8 mouse cellular contexts compared by ENCODE assay signal in genomic region chr8:122475580-122476320, GRCm38 (mm10). TPM values are rescaled to one million over a fixed set of nuclear protein-coding genes. Genes with fewer than 3 reads are reported as not detected.
DNase-seq lines count a peak whose midpoint lies in the region; ATAC-seq and TF ChIP-seq lines count a peak whose summit lies in the region.

TSS of gene Rnf166 (minus strand) at chr8:122476064.
TSS of gene Ctu2 (plus strand) at chr8:122476143.

- peak within 1 kb of the TSS; percentile 86 for H3K9ac ChIP-seq in CH12.LX (ENCODE audit: insufficient read depth, low read depth)
- H3K9ac ChIP-seq in forebrain, embryonic 13.5 days = peak within 1 kb of the TSS; percentile 94
- H3K9ac ChIP-seq in liver, postnatal 0 days (replicated peaks) = peak within 1 kb of the TSS; percentile 83
- peak within 1 kb of the TSS; percentile 91 for H3K9ac ChIP-seq in neural tube, embryonic 14.5 days (replicated peaks; ENCODE audit: low read depth, low read length)

- dilution Hi-C loops in CH12.LX (cut with MboI; ENCODE audit: extremely low pct_ligation_motif_present, extremely low pct_unique_long_range_greater_than_20kb, low sequenced_read_pairs) = no loop called here

- no peaks in the 10 kb centered on the region for H3K27me3 ChIP-seq in CH12.LX (replicated peaks)
- no peaks in the 10 kb centered on the region for H3K27me3 ChIP-seq in forebrain, embryonic 13.5 days
- H3K27me3 ChIP-seq in liver, postnatal 0 days (ENCODE audit: insufficient read depth, low read length) = no peaks in the 10 kb centered on the region
- H3K27me3 ChIP-seq in neural tube, embryonic 14.5 days (ENCODE audit: control insufficient read depth, insufficient read depth, low read length) = no peaks in the 10 kb centered on the region

- TF ChIP-seq CTCF in CH12.LX (conservative IDR thresholded peaks at IDR 0.05 in 1 of 2, IDR thresholded peaks at IDR 0.05 in 1 of 2; ENCODE audit: low read depth in 2 of 2, low read length in 2 of 2) = no peak
- TF ChIP-seq CTCF in liver, postnatal 0 days (IDR thresholded peaks at IDR 0.05; ENCODE audit: low read depth) = no peak

- TF ChIP-seq POLR2A in CH12.LX (IDR thresholded peaks at IDR 0.05; ENCODE audit: low read depth, low read length) = peak; percentile 70

- H3K36me3 ChIP-seq in CH12.LX (replicated peaks in 1 of 2; ENCODE audit: control insufficient read depth in 1 of 2, insufficient read depth in 1 of 2, low read length in 1 of 2) = peaks cover 35 to 65% of the 10 kb centered on the region in 2 experiments
- peaks cover 52% of the 10 kb centered on the region for H3K36me3 ChIP-seq in forebrain, embryonic 13.5 days (ENCODE audit: poor library complexity, severe bottlenecking)
- peaks cover 17% of the 10 kb centered on the region for H3K36me3 ChIP-seq in liver, postnatal 0 days (replicated peaks; ENCODE audit: insufficient read depth, low read length)
- peaks cover 9% of the 10 kb centered on the region for H3K36me3 ChIP-seq in neural tube, embryonic 14.5 days (ENCODE audit: control insufficient read depth, insufficient read depth, low read length)

- intact Hi-C loops in heart, postnatal 10 days (cut with DNase I) = loop anchor here (2.0 to 10.0 kb wide), 3 partner anchors 31 to 739 kb away; partner anchors contain the start of genes Chmp1a, Spata33 and Zc3h18

- DNase-seq in CH12.LX (ENCODE audit: extremely low read depth) = peak; percentile 83
- peak; percentile 86 for DNase-seq in c-Kit-positive CD71-positive TER-119-positive erythroid progenitor cells, embryonic 14.5 days (ENCODE audit: low spot score)
- DNase-seq in heart, postnatal 10 days = peak; percentile 95
- DNase-seq in large intestine, adult 2 months (ENCODE audit: low read depth, low spot score) = peak; percentile 32
- DNase-seq in liver, postnatal 0 days = peak; percentile 94
- DNase-seq in testis, postnatal 10 days (ENCODE audit: low spot score) = peak; percentile 97

- TF ChIP-seq RAD21 in CH12.LX (IDR thresholded peaks at IDR 0.05; ENCODE audit: low read depth, low read length) = no peak

- no peak for TF ChIP-seq EP300 in CH12.LX (IDR thresholded peaks at IDR 0.05; ENCODE audit: low read length)
- TF ChIP-seq EP300 in liver, postnatal 0 days (IDR thresholded peaks at IDR 0.05; ENCODE audit: low read depth) = no peak

- in situ Hi-C loops in CH12.LX (cut with MboI; ENCODE audit: low pct_ligation_motif_present, low pct_unique_long_range_greater_than_20kb, low sequenced_read_pairs) = no loop called here

- peak within 1 kb of the TSS; percentile 81 to 99 (median 94) for H3K4me3 ChIP-seq in CH12.LX (replicated peaks in 1 of 3; ENCODE audit: low read depth in 2 of 3, low read length in 2 of 3, poor library complexity in 1 of 3)
- H3K4me3 ChIP-seq in forebrain, embryonic 13.5 days = peak within 1 kb of the TSS; percentile 99
- peak within 1 kb of the TSS; percentile 87 for H3K4me3 ChIP-seq in liver, postnatal 0 days (ENCODE audit: low read depth, low read length)
- H3K4me3 ChIP-seq in neural tube, embryonic 14.5 days (ENCODE audit: low read depth, low read length) = peak within 1 kb of the TSS; percentile 97

- H3K9me3 ChIP-seq in CH12.LX (replicated peaks; ENCODE audit: low read length) = no peaks in the 10 kb centered on the region
- H3K9me3 ChIP-seq in forebrain, embryonic 13.5 days (replicated peaks) = no peaks in the 10 kb centered on the region
- no peaks in the 10 kb centered on the region for H3K9me3 ChIP-seq in liver, postnatal 0 days (ENCODE audit: low read length)
- no peaks in the 10 kb centered on the region for H3K9me3 ChIP-seq in neural tube, embryonic 14.5 days (ENCODE audit: control insufficient read depth, low read length)

- H3K27ac ChIP-seq in CH12.LX (ENCODE audit: insufficient read depth, low read depth) = no peak within 1 kb of the TSS
- peak within 1 kb of the TSS; percentile 70 for H3K27ac ChIP-seq in forebrain, embryonic 13.5 days
- H3K27ac ChIP-seq in liver, postnatal 0 days (ENCODE audit: low read depth) = peak within 1 kb of the TSS; percentile 74
- H3K27ac ChIP-seq in neural tube, embryonic 14.5 days (ENCODE audit: low read depth, low read length) = peak within 1 kb of the TSS; percentile 78

- peak; percentile 97 for ATAC-seq in forebrain, embryonic 13.5 days
- peak; percentile 93 for ATAC-seq in liver, postnatal 0 days
- ATAC-seq in neural tube, embryonic 14.5 days (ENCODE audit: low read depth) = peak; percentile 94

- H3K4me1 ChIP-seq in CH12.LX (ENCODE audit: control insufficient read depth in 1 of 2, insufficient read depth in 2 of 2) = peaks cover 15 to 37% of the 10 kb centered on the region in 2 experiments
- peaks cover 24% of the 10 kb centered on the region for H3K4me1 ChIP-seq in forebrain, embryonic 13.5 days
- H3K4me1 ChIP-seq in liver, postnatal 0 days (ENCODE audit: insufficient read depth) = peaks cover 18% of the 10 kb centered on the region
- H3K4me1 ChIP-seq in neural tube, embryonic 14.5 days (ENCODE audit: control insufficient read depth, insufficient read depth, low read length) = peaks cover 16% of the 10 kb centered on the region

- H3K79me2 ChIP-seq in CH12.LX (replicated peaks; ENCODE audit: control insufficient read depth, extremely low read depth, insufficient read depth, poor library complexity, severe bottlenecking) = peaks cover 17% of the 10 kb centered on the region

- peak within 1 kb of the TSS; percentile 74 for H3K4me2 ChIP-seq in CH12.LX (ENCODE audit: insufficient read depth, low read depth, poor library complexity, severe bottlenecking)
- H3K4me2 ChIP-seq in forebrain, embryonic 13.5 days = peak within 1 kb of the TSS; percentile 98
- H3K4me2 ChIP-seq in liver, postnatal 0 days (ENCODE audit: low read depth, low read length) = peak within 1 kb of the TSS; percentile 92
- H3K4me2 ChIP-seq in neural tube, embryonic 14.5 days (ENCODE audit: low read depth, low read length) = peak within 1 kb of the TSS; percentile 92

- WGBS in forebrain, embryonic 13.5 days = under 1% methylated on average over 99 of the region's 103 CpGs
- WGBS in large intestine, adult 2 months = under 1% methylated on average over 82 of the region's 103 CpGs
- 2% methylated on average over 66 of the region's 103 CpGs for WGBS in liver, postnatal 0 days (ENCODE audit: insufficient replicate concordance)
- WGBS in neural tube, embryonic 14.5 days = 0% methylated on average over 60 of the region's 103 CpGs

TF ChIP-seq in CH12.LX, 34 proteins besides CTCF, POLR2A, EP300 and RAD21 (continues in another document):
- TF ChIP-seq E2F4 (IDR thresholded peaks at IDR 0.05; ENCODE audit: insufficient replicate concordance, low read depth, low read length) (no peak), ETS1 (conservative IDR thresholded peaks at IDR 0.05; ENCODE audit: low read depth, low read length) (peak; percentile 41; the same call in 1 of the 2 replicates), GABPA (IDR thresholded peaks at IDR 0.05; ENCODE audit: insufficient replicate concordance, low read depth, low read length) (peak; percentile 98), ZC3H11A (IDR thresholded peaks at IDR 0.05; ENCODE audit: low read depth, low read length) (no peak), MYC (IDR thresholded peaks at IDR 0.05; ENCODE audit: low read depth, low read length) (peak; percentile 59; the same call in 1 of the 2 replicates), MXI1 (IDR thresholded peaks at IDR 0.05; ENCODE audit: low read depth, low read length) (peak; percentile 100), POLR2AphosphoS2 (IDR thresholded peaks at IDR 0.05; ENCODE audit: low read depth, low read length) (no peak), JUN (IDR thresholded peaks at IDR 0.05; ENCODE audit: insufficient read depth, low read depth, low read length) (no peak), KAT2A (IDR thresholded peaks at IDR 0.05; ENCODE audit: insufficient replicate concordance, low read length) (peak; percentile 82; the same call in 1 of the 2 replicates), CHD2 (IDR thresholded peaks at IDR 0.05; ENCODE audit: low read length) (0 out of 2 replicates have a peak, but pooled peaks have one; percentile 21), SMC3 (IDR thresholded peaks at IDR 0.05; ENCODE audit: low read depth, low read length) (peak; percentile 3; the same call in 1 of the 2 replicates), MAFK (IDR thresholded peaks at IDR 0.05; ENCODE audit: insufficient replicate concordance, low read length) (no peak), MEF2A (IDR thresholded peaks at IDR 0.05; ENCODE audit: borderline replicate concordance, low read depth, low read length) (no peak; the same call in none of the 2 replicates), NELFE (IDR thresholded peaks at IDR 0.05; ENCODE audit: low read depth, low read length) (peak; percentile 76), JUND (conservative IDR thresholded peaks at IDR 0.05; ENCODE audit: low read depth, low read length) (no peak), NRF1 (IDR thresholded peaks at IDR 0.05; ENCODE audit: low read depth, low read length) (peak; percentile 70), USF2 (conservative IDR thresholded peaks at IDR 0.05; ENCODE audit: low read depth, low read length) (no peak), TBP (conservative IDR thresholded peaks at IDR 0.05; ENCODE audit: low read depth, low read length) (no peak), TCF12 (IDR thresholded peaks at IDR 0.05; ENCODE audit: low read depth, low read length) (peak; percentile 81), MAX (IDR thresholded peaks at IDR 0.05; ENCODE audit: low read length) (peak; percentile 86)

RNA-seq across cellular contexts. Expression of gene Rnf166, which starts in this region (rescaled TPM):
- total RNA-seq in CH12.LX (2012; rRNA removed) (8.5 and 9.1 TPM in 2 replicates), CH12.LX (2014; rRNA removed) (6.5 and 7.7 TPM in 2 replicates)
- 12.9 and 13.0 TPM in 2 replicates for polyA plus RNA-seq in CH12.LX (2012; ENCODE audit: insufficient read length, low read depth)
- 33.6 and 36.1 TPM in 2 replicates for polyA plus RNA-seq in forebrain, embryonic 13.5 days (2015; fragmentation: Nextera tagmentation; extraction: Ambion mirVana)
- total RNA-seq in heart, postnatal 10 days (2021) = 10 to 100 TPM; 28.2 to 32.0 TPM
- polyA plus RNA-seq in large intestine, adult 2 months (2012; rRNA removed) = 49.6 and 52.5 TPM in 2 replicates
- 18.5 and 18.9 TPM in 2 replicates for polyA plus RNA-seq in liver, postnatal 0 days (2015; fragmentation: Nextera tagmentation; extraction: Ambion mirVana)
- 28.5 and 31.0 TPM in 2 replicates for polyA plus RNA-seq in neural tube, embryonic 14.5 days (2014; fragmentation: Nextera tagmentation; extraction: Ambion mirVana)

RNA-seq across cellular contexts. Expression of gene Ctu2, which starts in this region (rescaled TPM):
- total RNA-seq in CH12.LX (2012; rRNA removed) (40.4 and 55.7 TPM in 2 replicates), CH12.LX (2014; rRNA removed) (23.8 and 27.9 TPM in 2 replicates)
- 63.1 and 80.6 TPM in 2 replicates for polyA plus RNA-seq in CH12.LX (2012; ENCODE audit: insufficient read length, low read depth)
- 69.1 and 69.9 TPM in 2 replicates for polyA plus RNA-seq in forebrain, embryonic 13.5 days (2015; fragmentation: Nextera tagmentation; extraction: Ambion mirVana)
- total RNA-seq in heart, postnatal 10 days (2021) = 10 to 100 TPM in 1 of 2 experiments, 1 to 10 TPM in 1; 9.6 to 14.1 TPM
- polyA plus RNA-seq in large intestine, adult 2 months (2012; rRNA removed) = 20.8 and 27.6 TPM in 2 replicates
- 17.8 and 20.9 TPM in 2 replicates for polyA plus RNA-seq in liver, postnatal 0 days (2015; fragmentation: Nextera tagmentation; extraction: Ambion mirVana)
- 67.6 and 74.5 TPM in 2 replicates for polyA plus RNA-seq in neural tube, embryonic 14.5 days (2014; fragmentation: Nextera tagmentation; extraction: Ambion mirVana)

Comparison
In these comparisons a context has a peak if more than half of its experiments do, and no peak if none do; other contexts are left out.
1. DNase-seq: peak in every context shown above with its lines; median percentile 97 in testis, postnatal 10 days; 95 in heart, postnatal 10 days; 94 in liver, postnatal 0 days; 86 in c-Kit-positive CD71-positive TER-119-positive erythroid progenitor cells, embryonic 14.5 days; 83 in CH12.LX; 32 in large intestine, adult 2 months.